Mouse (Mus musculus) embryonic fibroblast, embryonic 13.5 days (primary cell): ENCODE measurements at regions not wholly inside any gene's neighbourhood (a gene's known extent, or its start where the extent isn't known, plus 50 kb on each side); places are given as distances from the start of the nearest gene placed in this dataset.

Experiments
- H3K27ac ChIP-seq: 2 replicates; pipeline ENCODE4 v1.5.1; 2012; ENCODE audit warnings: low read length, control low read depth, inconsistent platforms; ENCODE audit not compliant: insufficient read depth
- H3K4me1 ChIP-seq: 2 replicates; pipeline ENCODE4 v1.6.1; 2011; ENCODE audit warnings: low read length; ENCODE audit not compliant: control insufficient read depth, insufficient read depth
- H3K4me3 ChIP-seq: 2 replicates; pipeline ENCODE4 v1.5.1; 2011; ENCODE audit warnings: mild to moderate bottlenecking, control low read depth, low read length; ENCODE audit not compliant: insufficient read depth
- CTCF ChIP-seq: IDR thresholded peaks from 2 replicates; pipeline ENCODE4 v1.5.1; 2011; ENCODE audit warnings: mild to moderate bottlenecking, control low read depth, low read length, moderate library complexity, borderline replicate concordance; ENCODE audit not compliant: insufficient read depth
- POLR2A ChIP-seq: IDR thresholded peaks from 2 replicates; pipeline ENCODE4 v1.6.1; 2011; ENCODE audit warnings: low read depth, mild to moderate bottlenecking, control low read depth, low read length, moderate library complexity

DNA sequence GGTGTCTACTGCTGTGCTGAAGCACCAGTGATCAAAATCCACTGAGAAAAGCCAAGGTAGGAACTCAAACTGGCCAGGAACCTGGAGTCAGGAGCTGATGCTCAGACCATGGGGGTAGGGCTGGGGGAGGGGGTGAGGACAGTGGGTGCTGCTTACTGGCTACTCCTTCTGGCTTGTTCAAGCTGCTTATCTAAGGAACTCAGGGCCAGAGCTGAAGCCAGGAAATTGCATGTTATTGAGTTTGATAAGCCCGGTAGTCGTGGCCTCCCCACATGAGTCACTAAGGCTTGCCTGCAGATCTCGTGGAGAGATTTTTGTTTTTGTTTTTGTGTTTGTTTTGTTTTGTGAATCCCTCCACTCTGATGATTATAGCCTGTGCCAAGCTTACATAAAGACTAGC, 65.9 kb downstream of the Tmem215 start:
- no peak for TF ChIP-seq CTCF
- no peak for TF ChIP-seq POLR2A
- H3K4me1 ChIP-seq = no peaks in the 10 kb centered on the region
- H3K27ac ChIP-seq = no peak overlapping the region
- H3K4me3 ChIP-seq = no peak overlapping the region

DNA sequence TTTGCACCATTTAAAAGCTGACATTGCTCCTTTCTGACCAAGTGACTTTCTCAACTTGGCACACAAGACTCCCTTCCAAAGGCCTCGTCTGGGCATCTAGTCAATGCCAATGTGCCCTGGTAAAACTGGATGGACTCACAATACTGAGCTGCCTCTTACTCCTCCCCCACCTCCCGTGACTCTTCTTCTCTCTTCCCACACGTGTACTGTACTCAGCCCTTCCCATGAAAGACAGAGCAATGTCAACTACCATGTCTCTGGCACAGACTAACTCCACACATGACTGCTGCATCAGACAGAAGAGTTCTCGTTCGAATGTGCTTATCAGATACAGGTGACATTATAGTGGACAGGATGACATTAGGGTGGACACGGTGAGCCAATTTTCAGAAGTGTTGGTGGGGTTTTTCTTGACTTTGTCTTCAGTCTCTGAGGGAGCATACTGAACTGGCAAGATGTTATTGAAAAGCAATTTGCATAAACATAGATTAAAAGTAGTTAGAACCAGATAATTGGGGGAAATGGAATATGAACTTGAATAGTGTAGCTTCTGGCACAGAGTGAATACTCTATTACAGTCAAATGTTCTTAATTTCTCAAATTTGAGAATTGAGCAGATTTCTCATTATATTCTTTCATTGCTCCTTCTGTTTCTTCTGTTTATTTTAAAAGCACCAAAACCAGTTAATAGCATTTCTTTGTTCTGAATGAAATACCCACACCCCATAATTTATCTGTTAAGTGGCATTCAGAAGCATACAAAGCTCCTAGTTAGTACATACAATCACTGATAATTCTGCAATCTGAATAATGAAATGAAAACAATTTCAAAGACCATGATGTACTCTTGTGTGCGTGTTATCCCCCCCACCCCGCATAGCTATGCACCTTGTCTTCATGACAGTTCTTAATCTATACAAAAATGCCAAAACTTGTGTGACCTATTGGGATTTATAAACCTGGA, 71.4 kb downstream of the Tmem215 start:
- TF ChIP-seq POLR2A = no peak
- Histone ChIP-seq H3K27ac (peak overlapping the region; percentile 91), H3K4me1 (peaks cover 6% of the 10 kb centered on the region), H3K4me3 (no peak overlapping the region)

DNA sequence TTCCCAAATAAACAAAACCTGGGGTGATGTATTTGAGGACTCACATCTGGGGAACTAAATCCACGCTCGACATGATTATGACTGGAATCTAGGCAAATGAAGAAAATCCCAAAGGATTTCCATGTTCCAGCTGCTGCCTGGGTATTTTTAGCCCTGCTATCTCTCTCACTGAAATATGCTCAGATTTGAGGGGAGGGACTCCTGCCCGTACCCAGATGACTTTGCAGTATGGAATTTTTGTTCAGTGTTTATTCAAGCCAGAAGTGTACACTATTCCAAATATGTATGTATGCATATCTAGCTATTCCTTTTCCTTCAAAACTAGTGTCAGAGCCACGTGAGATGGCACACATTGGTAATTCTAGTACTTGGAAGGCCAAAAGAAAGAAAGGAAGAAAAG, 72.1 kb downstream of the Tmem215 start:
- no peak for TF ChIP-seq CTCF
- no peak for TF ChIP-seq POLR2A
- Histone ChIP-seq H3K27ac (peak overlapping the region; percentile 91), H3K4me3 (no peak overlapping the region), H3K4me1 (peaks cover 6% of the 10 kb centered on the region)

DNA sequence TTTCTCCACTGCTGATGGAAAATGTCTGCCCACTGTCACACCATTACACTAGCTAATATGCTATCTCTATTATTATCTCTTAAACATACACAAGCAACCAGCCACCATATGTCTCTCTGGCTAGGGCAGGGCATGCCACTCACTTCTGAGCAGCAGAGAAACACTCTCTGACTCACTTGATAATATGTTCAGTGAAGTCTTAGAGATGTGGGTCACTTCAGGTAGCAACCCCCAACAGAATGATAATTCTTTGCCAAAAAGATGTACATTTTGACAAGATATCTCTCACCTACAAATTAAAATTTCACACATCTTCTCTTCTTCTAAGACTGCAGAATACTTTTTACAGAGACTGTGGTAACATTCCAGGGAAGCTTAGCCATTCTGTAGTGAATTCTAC, 72.8 kb downstream of the Tmem215 start:
- H3K4me1 ChIP-seq = peaks cover 6% of the 10 kb centered on the region
- no peak for TF ChIP-seq CTCF
- TF ChIP-seq POLR2A = no peak
- H3K4me3 ChIP-seq = no peak overlapping the region
- H3K27ac ChIP-seq = peak overlapping the region; percentile 91

DNA sequence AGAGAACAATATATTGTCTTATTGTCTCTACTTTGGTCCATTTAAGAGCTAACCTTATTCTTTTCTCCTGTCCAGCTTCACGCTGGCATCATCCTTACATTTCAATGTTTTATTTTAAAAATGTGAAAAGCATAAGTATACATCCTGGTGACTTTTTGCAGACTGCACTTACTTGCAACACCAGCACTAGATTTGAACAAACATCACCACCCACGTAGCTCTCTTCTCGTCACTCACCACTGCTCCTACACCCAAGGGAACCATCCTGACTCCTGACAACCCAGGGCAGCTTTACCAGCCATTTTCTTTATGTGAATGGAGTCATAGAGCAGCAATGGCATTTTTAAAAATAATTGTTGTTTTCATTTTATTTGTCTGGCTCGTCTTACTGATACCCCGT, 73.7 kb downstream of the Tmem215 start:
- Histone ChIP-seq H3K27ac (no peak overlapping the region), H3K4me1 (peaks cover 6% of the 10 kb centered on the region), H3K4me3 (no peak overlapping the region)
- TF ChIP-seq POLR2A = no peak
- no peak for TF ChIP-seq CTCF

DNA sequence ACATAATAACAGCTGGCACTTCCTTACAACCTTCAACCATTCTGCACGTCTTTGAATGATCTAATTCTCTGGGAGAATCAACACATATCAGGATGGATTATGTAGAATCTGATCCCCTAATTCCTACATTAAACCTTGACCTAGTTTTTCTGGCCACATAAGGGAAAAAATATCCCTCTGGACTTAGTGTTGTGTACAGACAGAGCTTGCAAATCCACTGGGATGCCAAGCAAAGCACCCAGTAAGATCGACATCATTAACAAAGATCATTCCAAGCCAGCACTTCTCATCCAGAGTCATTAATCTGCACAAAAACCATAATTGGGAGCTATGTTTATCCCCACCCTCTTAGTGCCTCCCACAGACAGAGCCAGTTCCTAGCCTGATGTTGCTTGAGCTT, 87.8 kb downstream of the Tmem215 start:
- Histone ChIP-seq H3K27ac (no peak overlapping the region), H3K4me1 (peaks cover 2% of the 10 kb centered on the region; the same call in 1 of the 2 replicates), H3K4me3 (no peak overlapping the region)
- TF ChIP-seq POLR2A (no peak), CTCF (no peak)

DNA sequence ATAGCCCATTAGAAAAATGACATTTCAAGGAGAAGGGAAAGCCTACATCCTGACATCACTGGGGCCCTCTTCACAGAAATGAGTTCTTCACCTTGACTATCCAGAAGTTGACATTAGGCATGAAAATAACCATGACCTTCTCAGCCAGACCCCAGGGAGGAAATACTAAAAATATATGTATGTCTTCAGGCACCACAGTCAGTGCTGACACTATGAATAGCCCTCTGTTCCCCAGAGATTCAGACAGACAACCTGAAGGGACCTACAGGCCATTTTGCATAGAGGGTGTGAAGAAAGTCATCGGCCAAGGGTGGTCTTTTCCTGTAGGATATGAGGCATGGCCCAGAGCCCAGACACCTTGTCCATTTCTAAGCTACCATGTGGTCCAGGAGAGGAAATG, 101.3 kb downstream of the Tmem215 start:
- Histone ChIP-seq H3K4me3 (no peak overlapping the region), H3K27ac (no peak overlapping the region), H3K4me1 (no peaks in the 10 kb centered on the region)
- TF ChIP-seq POLR2A (no peak), CTCF (no peak)

DNA sequence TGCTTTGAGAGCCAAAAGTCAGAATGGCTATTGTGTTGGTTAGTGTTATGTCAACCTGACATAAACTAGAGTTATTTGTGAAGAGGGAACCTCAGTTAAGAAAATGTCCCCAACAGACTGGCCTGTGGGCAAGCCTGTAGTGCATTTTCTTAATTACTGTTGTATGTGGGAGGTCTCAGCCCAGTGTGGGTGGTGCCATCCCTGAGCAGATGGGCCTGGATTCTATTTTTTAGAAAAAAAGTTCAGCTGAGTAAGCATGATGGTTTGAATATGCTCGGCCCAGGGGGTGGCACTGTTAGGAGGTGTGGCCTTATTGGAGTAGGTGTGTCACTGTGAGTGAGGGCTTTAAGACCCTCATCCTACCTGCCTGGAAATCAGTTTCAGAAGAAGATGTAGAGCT, 104.0 kb downstream of the Tmem215 start:
- Histone ChIP-seq H3K4me1 (no peaks in the 10 kb centered on the region), H3K4me3 (no peak overlapping the region), H3K27ac (no peak overlapping the region)
- no peak for TF ChIP-seq CTCF
- no peak for TF ChIP-seq POLR2A

DNA sequence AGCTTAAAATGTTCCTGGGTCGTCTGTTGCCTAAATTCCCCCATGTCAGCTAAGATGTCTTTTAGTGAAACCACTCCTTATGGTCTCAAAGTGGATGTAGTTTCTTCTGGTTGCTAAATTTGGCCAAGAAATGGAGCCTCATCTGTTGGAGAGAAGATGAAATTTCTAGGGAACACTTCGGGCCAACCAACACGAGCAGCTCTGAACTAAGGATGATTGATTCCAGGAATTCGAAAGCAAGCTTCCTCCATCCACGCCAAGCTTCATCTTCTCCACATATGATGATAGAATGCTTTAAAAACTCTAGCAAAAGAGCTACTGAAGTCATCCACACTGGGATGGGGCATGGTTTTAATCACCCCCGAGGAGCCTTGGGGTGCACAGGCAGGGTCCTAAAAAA, 112.5 kb downstream of the Tmem215 start:
- H3K4me3 ChIP-seq = no peak overlapping the region
- H3K27ac ChIP-seq = no peak overlapping the region
- TF ChIP-seq CTCF (no peak), POLR2A (no peak)
- H3K4me1 ChIP-seq = no peaks in the 10 kb centered on the region

DNA sequence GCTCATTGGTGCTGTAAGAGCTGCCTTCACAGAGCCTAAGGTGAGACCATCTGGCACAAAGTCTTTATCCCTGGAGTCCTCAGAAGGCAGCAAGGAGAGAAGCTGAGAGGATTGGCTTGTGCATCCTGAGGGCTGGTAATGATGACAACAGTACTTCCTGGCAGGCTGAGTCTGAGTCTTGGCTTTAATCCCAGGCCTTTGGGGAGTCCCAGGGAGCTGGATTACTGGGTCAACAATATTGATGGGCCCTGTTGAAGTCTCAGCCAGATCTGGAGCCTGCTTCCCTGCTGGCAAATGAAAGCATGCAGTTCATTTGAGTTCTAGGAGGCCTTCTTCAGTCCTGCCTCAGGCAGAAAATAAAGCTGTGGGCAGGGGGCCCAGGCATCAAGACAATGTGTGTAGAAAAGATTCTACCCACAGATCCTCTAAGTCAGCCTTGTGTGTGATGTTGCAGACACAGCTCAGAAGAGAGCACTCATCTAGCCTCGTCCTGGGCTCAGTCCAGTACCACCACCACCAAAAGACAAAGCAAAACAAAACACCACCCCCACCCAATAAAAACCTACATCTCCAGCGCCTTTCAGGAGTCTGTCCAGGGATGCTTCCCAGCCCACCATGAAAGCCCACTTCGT, 113.1 kb downstream of the Tmem215 start:
- Histone ChIP-seq H3K27ac (no peak overlapping the region), H3K4me1 (no peaks in the 10 kb centered on the region), H3K4me3 (no peak overlapping the region)
- TF ChIP-seq CTCF (no peak), POLR2A (no peak)
